Mouse (Mus musculus): ENCODE measurements around the gene Hhat. TPM values are rescaled to one million over a fixed set of nuclear protein-coding genes. Genes with fewer than 3 reads are reported as not detected.
A peak's percentile ranks its signal among the peaks of the same experiment; 100 is the strongest.

The Hhat gene
- total and polyA plus RNA-seq, 3 experiments = 0.39 to 1.0 TPM; not detected in 1

GRCm38 (mm10) chr1:192755246-192755645 lies 15.8 kb downstream of the Hhat start:
- Histone ChIP-seq H3K36me3 (ENCODE audit: control insufficient read depth in 1 of 2, insufficient read depth in 2 of 2, low read length in 2 of 2) (peaks cover 0 to 21% of the 10 kb centered on the region in 2 experiments; a peak in 2 of 4 replicates), H3K79me2 (ENCODE audit: control insufficient read depth, insufficient read depth, low read length, poor library complexity) (no peaks in the 10 kb centered on the region), H3K9ac (ENCODE audit: control insufficient read depth, low read depth, low read length, poor library complexity, severe bottlenecking) (no peak overlapping the region), H3K27ac (ENCODE audit: control insufficient read depth, low read depth, low read length) (no peak overlapping the region), H3K27me3 (ENCODE audit: control insufficient read depth in 1 of 2, insufficient read depth in 2 of 2, low read length in 2 of 2) (no peaks in the 10 kb centered on the region), H3K9me3 (replicated peaks; ENCODE audit: insufficient read depth, low read length) (no peaks in the 10 kb centered on the region), H3K4me3 (ENCODE audit: control insufficient read depth in 1 of 2, insufficient read depth in 1 of 2, low read depth in 2 of 2, low read length in 2 of 2) (no peak overlapping the region), H3K4me1 (ENCODE audit: control insufficient read depth in 1 of 2, insufficient read depth in 2 of 2, low read length in 2 of 2) (peaks cover 2 to 28% of the 10 kb centered on the region in 2 experiments)
- no peak for TF ChIP-seq SIN3A (IDR thresholded peaks at IDR 0.05; ENCODE audit: low read length)
- no peak for TF ChIP-seq POLR2A (IDR thresholded peaks at IDR 0.05; ENCODE audit: control insufficient read depth in 1 of 2, insufficient read depth in 1 of 2, low read depth in 1 of 2, low read length in 2 of 2, poor library complexity in 1 of 2)
- TF ChIP-seq POLR2AphosphoS2 (IDR thresholded peaks at IDR 0.05; ENCODE audit: low read length) = no peak
- TF ChIP-seq UBTF (IDR thresholded peaks at IDR 0.05; ENCODE audit: borderline replicate concordance, insufficient read depth, low read depth, low read length) = no peak
- TF ChIP-seq ELF1 (IDR thresholded peaks at IDR 0.05; ENCODE audit: low read depth, low read length) = no peak
- no peak for DNase-seq (ENCODE audit: low read depth, low spot score)

GRCm38 (mm10) chr1:192754268-192754667 lies 16.8 kb downstream of the Hhat start:
- Histone ChIP-seq H3K4me1 (ENCODE audit: control insufficient read depth in 1 of 2, insufficient read depth in 2 of 2, low read length in 2 of 2) (peaks cover 2 to 31% of the 10 kb centered on the region in 2 experiments), H3K27ac (ENCODE audit: control insufficient read depth, low read depth, low read length) (no peak overlapping the region)
- TF ChIP-seq POLR2A (IDR thresholded peaks at IDR 0.05; ENCODE audit: control insufficient read depth in 1 of 2, insufficient read depth in 1 of 2, low read depth in 1 of 2, low read length in 2 of 2, poor library complexity in 1 of 2) (no peak), MAX (IDR thresholded peaks at IDR 0.05; ENCODE audit: low read length) (no peak), MAZ (IDR thresholded peaks at IDR 0.05; ENCODE audit: low read depth, low read length) (no peak), EP300 (IDR thresholded peaks at IDR 0.05; ENCODE audit: low read depth in 1 of 2, low read length in 2 of 2) (no peak), JUND (IDR thresholded peaks at IDR 0.05; ENCODE audit: low read depth, low read length) (no peak), TBP (IDR thresholded peaks at IDR 0.05; ENCODE audit: low read depth, low read length) (no peak), SIN3A (IDR thresholded peaks at IDR 0.05; ENCODE audit: low read length) (no peak), POLR2AphosphoS2 (IDR thresholded peaks at IDR 0.05; ENCODE audit: low read length) (no peak)

GRCm38 (mm10) chr1:192752659-192753601 lies 18.1 kb downstream of the Hhat start:
- peaks cover 0 to 21% of the 10 kb centered on the region in 2 experiments; a peak in 2 of 4 replicates for H3K36me3 ChIP-seq (ENCODE audit: control insufficient read depth in 1 of 2, insufficient read depth in 2 of 2, low read length in 2 of 2)
- H3K27me3 ChIP-seq (ENCODE audit: control insufficient read depth in 1 of 2, insufficient read depth in 2 of 2, low read length in 2 of 2) = no peaks in the 10 kb centered on the region
- H3K4me1 ChIP-seq (ENCODE audit: control insufficient read depth in 1 of 2, insufficient read depth in 2 of 2, low read length in 2 of 2) = peaks cover 2 to 31% of the 10 kb centered on the region in 2 experiments
- DNase-seq (ENCODE audit: low read depth, low spot score) = peak; percentile 82
- H3K27ac ChIP-seq (ENCODE audit: control insufficient read depth, low read depth, low read length) = peak overlapping the region; percentile 42
- peak overlapping the region; percentile 32; the same call in 1 of the 2 replicates for H3K9ac ChIP-seq (ENCODE audit: control insufficient read depth, low read depth, low read length, poor library complexity, severe bottlenecking)
- H3K79me2 ChIP-seq (ENCODE audit: control insufficient read depth, insufficient read depth, low read length, poor library complexity) = no peaks in the 10 kb centered on the region
- H3K4me3 ChIP-seq (ENCODE audit: control insufficient read depth in 1 of 2, insufficient read depth in 1 of 2, low read depth in 2 of 2, low read length in 2 of 2) = peak overlapping the region; percentile 37 to 60
- H3K9me3 ChIP-seq (replicated peaks; ENCODE audit: insufficient read depth, low read length) = no peaks in the 10 kb centered on the region
- TF ChIP-seq USF1 (IDR thresholded peaks at IDR 0.05; ENCODE audit: low read depth, low read length) = no peak
- no peak for TF ChIP-seq SMC3 (IDR thresholded peaks at IDR 0.05; ENCODE audit: low read depth, low read length)
- no peak for TF ChIP-seq KAT2A (conservative IDR thresholded peaks at IDR 0.05; ENCODE audit: low read depth, low read length)
- no peak for TF ChIP-seq ZNF384 (IDR thresholded peaks at IDR 0.05; ENCODE audit: low read depth, low read length)
- peak; percentile 78 for TF ChIP-seq MXI1 (IDR thresholded peaks at IDR 0.05; ENCODE audit: low read depth, low read length)
- no peak for TF ChIP-seq MEF2A (IDR thresholded peaks at IDR 0.05; ENCODE audit: extremely low read depth, insufficient replicate concordance, low read depth, low read length, poor library complexity, severe bottlenecking)
- no peak for TF ChIP-seq MYB (IDR thresholded peaks at IDR 0.05; ENCODE audit: low read depth, low read length)
- no peak for TF ChIP-seq TBP (IDR thresholded peaks at IDR 0.05; ENCODE audit: low read depth, low read length)
- TF ChIP-seq MYC (IDR thresholded peaks at IDR 0.05; ENCODE audit: low read depth, low read length) = peak; percentile 55; the same call in 1 of the 2 replicates
- no peak for TF ChIP-seq POLR2AphosphoS2 (IDR thresholded peaks at IDR 0.05; ENCODE audit: low read length)
- no peak for TF ChIP-seq NELFE (IDR thresholded peaks at IDR 0.05; ENCODE audit: low read depth, low read length)
- no peak for TF ChIP-seq MAZ (IDR thresholded peaks at IDR 0.05; ENCODE audit: low read depth, low read length)
- TF ChIP-seq CHD2 (IDR thresholded peaks at IDR 0.05; ENCODE audit: low read length) = no peak
- TF ChIP-seq TCF12 (IDR thresholded peaks at IDR 0.05; ENCODE audit: low read depth, low read length) = 0 out of 2 replicates have a peak, but pooled peaks have one; percentile 33
- TF ChIP-seq ETS1 (IDR thresholded peaks at IDR 0.05; ENCODE audit: low read depth, low read length) = peak; percentile 67
- no peak; the same call in 1 of the 2 replicates for TF ChIP-seq MAX (IDR thresholded peaks at IDR 0.05; ENCODE audit: low read length)

More at GRCm38 (mm10) chr1:192754268-192754667, 16.8 kb downstream of the Hhat start:
- H3K9ac ChIP-seq (ENCODE audit: control insufficient read depth, low read depth, low read length, poor library complexity, severe bottlenecking) = no peak overlapping the region
- H3K27me3 ChIP-seq (ENCODE audit: control insufficient read depth in 1 of 2, insufficient read depth in 2 of 2, low read length in 2 of 2) = no peaks in the 10 kb centered on the region
- H3K4me3 ChIP-seq (ENCODE audit: control insufficient read depth in 1 of 2, insufficient read depth in 1 of 2, low read depth in 2 of 2, low read length in 2 of 2) = no peak overlapping the region
- DNase-seq (ENCODE audit: low read depth, low spot score) = no peak
- H3K36me3 ChIP-seq (ENCODE audit: control insufficient read depth in 1 of 2, insufficient read depth in 2 of 2, low read length in 2 of 2) = peaks cover 0 to 21% of the 10 kb centered on the region in 2 experiments; a peak in 2 of 4 replicates
- H3K9me3 ChIP-seq (replicated peaks; ENCODE audit: insufficient read depth, low read length) = no peaks in the 10 kb centered on the region
- no peaks in the 10 kb centered on the region for H3K79me2 ChIP-seq (ENCODE audit: control insufficient read depth, insufficient read depth, low read length, poor library complexity)

Data from MEL (cell line).